Mouse (Mus musculus): ENCODE measurements around the gene Pole.

Gene Pole

DNA sequence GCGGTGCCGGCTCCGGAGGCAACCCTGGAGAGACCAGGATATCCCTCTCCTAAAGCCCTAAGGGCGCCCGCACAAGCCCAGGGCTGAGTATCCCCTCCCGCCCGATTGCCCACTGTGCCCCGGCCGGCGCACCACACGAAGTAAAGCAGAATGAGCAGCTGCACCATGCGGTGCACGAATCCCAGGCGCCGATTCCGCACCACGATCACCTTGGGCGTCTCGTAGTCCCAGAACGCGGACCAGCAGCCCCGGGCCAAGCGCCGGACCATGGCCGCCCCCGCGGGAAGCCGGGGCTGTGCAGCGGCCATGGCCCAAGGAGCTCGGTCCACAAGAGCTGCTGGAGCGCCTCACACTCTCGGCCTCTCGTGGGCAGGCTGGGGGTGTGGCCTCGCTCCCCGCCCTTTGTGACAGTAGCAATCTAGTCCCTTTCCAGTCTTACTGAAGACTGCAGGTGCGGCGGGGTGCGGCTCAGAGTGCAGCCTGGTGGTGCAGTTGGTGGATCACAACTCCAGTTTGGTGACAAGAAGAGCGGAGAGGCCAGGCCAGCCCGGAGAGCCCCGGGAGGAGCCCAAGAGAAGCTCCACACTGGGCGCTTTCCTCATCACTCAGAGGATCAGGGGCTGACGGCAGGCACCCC, 56.7 kb downstream of the Pole start, which contains the start of gene P2rx2:
TSS of gene P2rx2 (minus strand) at position 565 of the 637 bp plus-strand sequence.
- 0 out of 2 replicates have a peak, but pooled peaks have one; percentile 52 for ATAC-seq (ENCODE audit: insufficient number of reproducible peaks, low FRiP score, low TSS enrichment)

- no peak for ATAC-seq (ENCODE audit: insufficient number of reproducible peaks, low FRiP score, low TSS enrichment)
Measured at GRCm38 (mm10) chr5:110344524-110344923, 58.4 kb downstream of the Pole start, which contains the start of gene Lrcol1. Lrcol1 (plus strand) TSS chr5:110344730.

- ATAC-seq (ENCODE audit: insufficient number of reproducible peaks, low FRiP score, low TSS enrichment) = no peak
Measured at GRCm38 (mm10) chr5:110345553-110345952, 59.4 kb downstream of the Pole start.

DNA sequence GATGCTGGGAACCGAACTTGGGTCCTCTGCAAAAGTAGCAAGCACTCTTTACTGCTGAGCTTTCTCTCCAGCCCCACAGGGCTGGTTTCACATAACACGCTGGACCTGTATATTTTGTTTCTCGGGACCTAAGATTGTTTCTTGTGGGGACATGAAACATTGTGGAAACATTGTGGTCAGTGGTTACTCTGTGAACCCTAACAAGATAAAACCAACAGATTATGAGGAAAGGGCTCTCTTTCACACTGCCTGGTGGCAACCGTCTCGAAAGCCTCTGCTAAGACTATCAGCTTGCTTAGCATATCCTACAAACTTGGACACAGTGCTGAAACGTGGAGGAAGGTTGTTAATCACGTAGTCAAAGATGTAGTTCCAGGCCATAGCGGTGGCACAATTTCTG, 60.9 kb downstream of the Pole start:
- ATAC-seq (ENCODE audit: insufficient number of reproducible peaks, low FRiP score, low TSS enrichment) = no peak

DNA sequence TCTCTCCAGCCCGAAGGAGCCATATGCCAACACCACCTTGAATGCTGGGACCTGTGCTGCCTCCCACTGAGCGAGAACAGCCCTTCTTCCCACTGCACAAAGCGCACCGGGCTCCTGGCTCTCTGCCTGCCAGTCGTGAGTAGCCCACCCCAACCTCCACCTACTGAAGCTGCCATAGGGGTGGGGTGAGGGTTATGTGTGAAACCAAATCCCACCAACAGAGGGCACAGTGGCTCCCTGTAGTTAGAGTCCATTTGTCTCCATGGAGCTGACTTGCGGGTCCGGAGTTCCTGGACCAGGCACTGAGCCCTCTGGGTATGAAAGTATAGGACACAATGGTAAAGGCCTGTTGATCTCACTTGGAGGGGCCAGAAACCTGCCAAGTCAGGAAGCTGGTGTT, 68.6 kb downstream of the Pole start:
- no peak for ATAC-seq (ENCODE audit: insufficient number of reproducible peaks, low FRiP score, low TSS enrichment)

DNA sequence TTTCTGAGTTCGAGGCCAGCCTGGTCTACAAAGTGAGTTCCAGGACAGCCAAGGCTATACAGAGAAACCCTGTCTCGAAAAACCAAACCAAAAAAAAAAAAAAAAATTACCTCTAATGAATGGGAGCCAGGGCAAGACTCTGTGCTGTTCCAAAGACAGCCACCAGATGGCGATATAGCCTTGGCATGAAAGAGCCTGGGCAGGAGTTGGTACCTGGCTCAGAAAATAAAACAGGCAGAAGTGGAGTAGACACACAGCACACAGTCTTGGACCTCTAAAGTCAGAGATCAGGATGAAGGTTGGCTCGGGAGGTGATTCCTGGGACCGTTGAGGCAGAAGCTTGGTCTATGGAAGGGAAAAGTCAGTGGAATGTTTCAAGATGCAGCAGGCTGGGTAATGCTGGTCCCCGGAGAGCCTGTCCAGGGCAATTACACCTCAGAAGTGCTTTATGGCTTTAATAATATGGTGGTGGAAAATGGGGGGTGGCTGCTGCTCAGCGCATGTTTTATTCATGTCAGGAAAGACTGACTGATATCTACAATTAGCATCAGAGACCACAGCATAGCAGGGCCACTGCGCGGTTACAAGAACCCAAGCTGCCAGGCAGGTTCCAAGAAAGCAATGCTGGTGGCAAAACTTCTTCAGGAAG, 71.5 kb downstream of the Pole start:
- peak; percentile 40; the same call in 1 of the 2 replicates for ATAC-seq (ENCODE audit: insufficient number of reproducible peaks, low FRiP score, low TSS enrichment)

DNA sequence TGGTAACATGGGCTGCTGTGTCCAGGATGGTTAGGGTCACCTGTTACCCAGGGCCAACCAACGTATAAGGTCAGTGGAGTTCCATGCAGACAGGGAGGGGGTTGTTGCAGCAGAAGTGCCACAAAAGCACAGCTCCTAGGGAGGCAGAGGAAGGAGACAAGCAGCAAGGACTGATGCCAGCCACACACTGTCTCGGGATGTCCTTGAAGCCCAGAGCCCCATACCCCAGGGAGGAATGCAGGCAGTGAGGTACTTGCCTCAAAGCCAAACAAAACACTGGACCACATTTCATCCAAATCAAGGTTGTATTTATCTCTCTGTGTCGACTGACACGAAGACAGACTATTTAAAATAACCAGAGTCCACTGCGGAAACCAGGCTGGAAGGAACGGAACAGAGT, 75.4 kb downstream of the Pole start:
- ATAC-seq (ENCODE audit: insufficient number of reproducible peaks, low FRiP score, low TSS enrichment) = no peak

- ATAC-seq (ENCODE audit: insufficient number of reproducible peaks, low FRiP score, low TSS enrichment) = no peak
Measured at GRCm38 (mm10) chr5:110362813-110363178, 76.7 kb downstream of the Pole start.

- peak; percentile 40; the same call in 1 of the 2 replicates for ATAC-seq (ENCODE audit: insufficient number of reproducible peaks, low FRiP score, low TSS enrichment)
Measured at GRCm38 (mm10) chr5:110363179-110363821, 77.2 kb downstream of the Pole start.

DNA sequence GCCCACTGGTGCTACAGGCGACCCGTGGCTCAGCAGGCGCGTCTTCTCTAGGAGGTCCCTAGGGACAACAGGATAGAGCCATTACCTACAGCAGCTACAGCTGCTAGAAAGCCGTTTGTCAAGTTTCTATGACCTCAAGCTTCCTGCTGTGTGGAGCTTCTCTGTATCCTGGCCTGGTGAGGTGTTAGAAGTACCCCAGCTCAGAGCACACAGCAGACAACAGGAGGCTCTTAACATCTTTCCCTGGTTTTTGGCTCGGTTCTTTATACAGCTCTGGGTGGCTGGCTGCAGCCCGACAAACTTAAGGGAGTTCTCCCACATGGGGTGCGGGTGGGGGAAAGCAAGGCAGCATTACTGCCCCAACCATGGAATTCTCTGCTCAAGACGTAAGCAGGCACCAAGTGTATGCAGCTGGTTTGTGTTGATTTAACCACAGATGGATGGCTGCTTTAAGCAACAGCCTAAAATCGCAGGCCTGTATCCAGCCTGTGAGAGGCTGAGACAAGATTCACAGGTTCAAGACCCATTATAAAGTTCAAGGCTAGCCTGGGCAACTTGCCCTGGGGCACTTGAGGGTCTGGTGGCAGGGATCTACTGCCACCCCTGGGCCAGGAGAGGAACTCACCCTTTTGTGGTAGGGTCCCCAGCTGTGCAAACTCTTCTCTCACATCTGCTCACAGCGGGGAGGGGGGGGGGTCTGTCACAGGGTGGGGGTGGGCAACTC, 77.9 kb downstream of the Pole start:
- ATAC-seq (ENCODE audit: insufficient number of reproducible peaks, low FRiP score, low TSS enrichment) = 0 out of 2 replicates have a peak, but pooled peaks have one; percentile 31

- ATAC-seq (ENCODE audit: insufficient number of reproducible peaks, low FRiP score, low TSS enrichment) = 0 out of 2 replicates have a peak, but pooled peaks have one; percentile 24
Measured at GRCm38 (mm10) chr5:110376802-110377433, 90.8 kb downstream of the Pole start.

- ATAC-seq (ENCODE audit: insufficient number of reproducible peaks, low FRiP score, low TSS enrichment) = peak; percentile 32; the same call in 1 of the 2 replicates
Measured at GRCm38 (mm10) chr5:110378181-110378583, 92.1 kb downstream of the Pole start.

GRCm38 (mm10) chr5:110379086-110379485, 93.0 kb downstream of the Pole start:
- ATAC-seq (ENCODE audit: insufficient number of reproducible peaks, low FRiP score, low TSS enrichment) = no peak

- no peak for ATAC-seq (ENCODE audit: insufficient number of reproducible peaks, low FRiP score, low TSS enrichment)
Measured at GRCm38 (mm10) chr5:110379823-110380222, 93.7 kb downstream of the Pole start.

- ATAC-seq (ENCODE audit: insufficient number of reproducible peaks, low FRiP score, low TSS enrichment) = no peak
Measured at GRCm38 (mm10) chr5:110384491-110384890, 98.4 kb downstream of the Pole start.

DNA sequence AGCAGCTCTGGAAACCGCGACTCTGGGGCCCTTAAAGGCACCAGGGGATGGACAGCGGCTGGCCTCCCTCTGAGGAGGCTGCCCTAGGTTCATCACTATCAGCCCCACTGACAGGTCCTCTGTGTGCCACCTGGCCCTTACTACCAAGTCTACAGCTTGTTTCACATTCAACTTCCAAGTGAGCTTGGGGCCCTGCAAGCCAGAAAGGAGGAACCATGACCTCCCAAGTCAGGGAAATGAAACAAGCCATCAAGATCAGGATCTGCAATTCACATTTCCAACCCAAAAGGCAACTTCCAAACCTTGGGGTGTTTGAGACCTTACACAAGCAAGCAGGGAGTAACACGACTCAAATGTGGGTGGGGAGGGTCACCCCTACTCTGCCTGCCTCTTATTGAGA, 99.2 kb downstream of the Pole start:
- no peak for ATAC-seq (ENCODE audit: insufficient number of reproducible peaks, low FRiP score, low TSS enrichment)

- peak; percentile 41; the same call in 1 of the 2 replicates for ATAC-seq (ENCODE audit: insufficient number of reproducible peaks, low FRiP score, low TSS enrichment)
Measured at GRCm38 (mm10) chr5:110386371-110387330, 100.5 kb downstream of the Pole start.

All from cerebellum, adult (tissue).